Mouse (Mus musculus) liver, embryonic 16.5 days (tissue): ENCODE measurements around the gene Gm28048. TPM values are rescaled to one million over a fixed set of nuclear protein-coding genes. Genes with fewer than 3 reads are reported as not detected.

Source experiments
- ATAC-seq: fragments of 200-750 bp; cut with Nextera tagmentation; 2 replicates; pipeline ENCODE4 v1.8.0; 2017; ENCODE audit warnings: low read depth, mild to moderate bottlenecking, moderate number of reproducible peaks, moderate library complexity
- H3K27ac ChIP-seq: fragments of 300-500 bp; sonication (generic); 2 replicates; pipeline ENCODE4 v1.5.1; 2014; ENCODE audit warnings: mild to moderate bottlenecking, low read length
- H3K27me3 ChIP-seq: fragments of 300-500 bp; sonication (generic); 2 replicates; pipeline ENCODE4 v1.6.1; 2014; ENCODE audit warnings: low read depth, low read length, mixed read lengths; ENCODE audit not compliant: control insufficient read depth, insufficient read depth
- H3K36me3 ChIP-seq: fragments of 300-500 bp; sonication (generic); 2 replicates; pipeline ENCODE4 v1.6.1; 2014; ENCODE audit warnings: mild to moderate bottlenecking; ENCODE audit not compliant: control insufficient read depth, insufficient read depth
- H3K4me1 ChIP-seq: fragments of 300-500 bp; sonication (generic); 2 replicates; pipeline ENCODE4 v1.6.1; 2014; ENCODE audit warnings: low read depth, low read length, mixed read lengths; ENCODE audit not compliant: control insufficient read depth
- H3K4me2 ChIP-seq: fragments of 300-500 bp; sonication (generic); 2 replicates; pipeline ENCODE4 v1.6.1; 2014; ENCODE audit warnings: low read depth, low read length, mixed read lengths
- H3K4me3 ChIP-seq: fragments of 300-500 bp; sonication (generic); 2 replicates; pipeline ENCODE4 v1.5.1; 2014; ENCODE audit warnings: low read depth, mild to moderate bottlenecking, low read length
- H3K9ac ChIP-seq: fragments of 300-500 bp; sonication (generic); 2 replicates; pipeline ENCODE4 v1.6.1; 2014; ENCODE audit warnings: low read depth, low read length
- H3K9me3 ChIP-seq: fragments of 300-500 bp; sonication (generic); replicated peaks from 2 replicates; pipeline ENCODE4 v1.6.1; 2016; ENCODE audit warnings: low read length; ENCODE audit not compliant: control insufficient read depth
- WGBS: fragments of 180-500 bp; shearing (Covaris S2); extraction: QIAGEN DNeasy Blood & Tissue Kit; methylation state at CpG from one replicate; pipeline ENCODE4 v1.1.7; 2014; ENCODE audit not compliant: insufficient replicate concordance; 5-methylcytosine and 5-hydroxymethylcytosine counted together
- polyA plus RNA-seq: library from polyadenylated mRNA; unstranded; fragments of >200 nt; fragmentation: Nextera tagmentation; extraction: Ambion mirVana; gene quantifications from 2 replicates; pipeline ENCODE4 v1.2.1, GENCODE M21; 2015

Gm28048 gene
- polyA plus RNA-seq, 1 experiment from 2014 or later = 6.4 TPM

- Histone ChIP-seq H3K4me1 (peaks cover 21% of the 10 kb centered on the region), H3K27ac (no peak overlapping the region)
These were observed 2.7 kb downstream of the Gm28048 start for GRCm38 (mm10) chr11:22979221-22979620.

DNA sequence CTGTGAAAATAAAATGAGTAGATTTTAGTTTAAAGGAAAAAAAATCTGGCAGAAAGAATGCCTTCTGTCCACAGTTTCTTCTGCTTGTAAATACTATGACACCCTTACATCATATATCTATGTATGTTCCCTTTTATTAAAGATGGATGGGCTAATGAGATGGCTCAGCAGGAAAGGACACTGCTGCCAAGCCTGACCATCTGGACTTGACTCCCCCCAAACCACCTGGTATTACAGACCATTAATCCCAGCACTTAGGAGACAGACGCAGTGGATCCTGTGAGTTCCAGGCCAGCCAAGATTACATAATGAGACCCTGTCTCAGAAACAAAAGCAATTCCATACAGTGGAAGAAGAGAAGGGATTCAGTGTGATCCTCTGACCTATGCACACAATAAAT is 3.2 kb downstream of the Gm28048 start:
- Histone ChIP-seq H3K36me3 (peaks cover 7% of the 10 kb centered on the region), H3K27me3 (no peaks in the 10 kb centered on the region), H3K4me3 (no peak overlapping the region), H3K9ac (no peak overlapping the region), H3K9me3 (no peaks in the 10 kb centered on the region), H3K4me1 (peaks cover 21% of the 10 kb centered on the region), H3K27ac (no peak overlapping the region), H3K4me2 (no peak overlapping the region)
- WGBS = 73% methylated on average over 1 of the region's 1 CpGs
- no peak for ATAC-seq

More at GRCm38 (mm10) chr11:22979221-22979620, 2.7 kb downstream of the Gm28048 start:
- Histone ChIP-seq H3K27me3 (no peaks in the 10 kb centered on the region), H3K4me2 (no peak overlapping the region), H3K9ac (no peak overlapping the region), H3K4me3 (no peak overlapping the region), H3K9me3 (no peaks in the 10 kb centered on the region), H3K36me3 (peaks cover 7% of the 10 kb centered on the region)
- ATAC-seq = no peak
- WGBS = 60% methylated on average over 1 of the region's 1 CpGs

DNA sequence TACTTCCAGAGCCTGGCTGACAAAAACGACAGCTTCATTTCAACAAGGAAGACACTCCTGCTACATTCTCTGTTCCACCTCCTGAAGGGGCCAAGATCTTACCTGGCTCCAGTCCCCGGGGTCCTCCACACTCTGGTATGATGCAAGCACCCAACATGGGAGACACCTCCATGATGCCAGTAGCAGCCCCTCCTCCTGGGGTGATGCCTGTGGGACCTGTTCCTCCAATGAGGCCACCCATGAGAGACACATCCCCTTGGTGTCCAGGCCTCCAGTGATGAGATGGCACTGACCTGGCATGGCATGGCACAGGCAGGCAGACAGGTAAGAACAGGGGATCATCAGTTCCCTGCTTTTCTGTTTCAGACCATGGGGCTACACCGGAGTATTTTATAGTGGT is 3.7 kb downstream of the Gm28048 start:
- Histone ChIP-seq H3K36me3 (peaks cover 7% of the 10 kb centered on the region), H3K9me3 (no peaks in the 10 kb centered on the region), H3K4me3 (no peak overlapping the region), H3K4me1 (peaks cover 21% of the 10 kb centered on the region), H3K27ac (no peak overlapping the region), H3K4me2 (no peak overlapping the region), H3K9ac (no peak overlapping the region), H3K27me3 (no peaks in the 10 kb centered on the region)
- ATAC-seq = no peak
- WGBS = 78% methylated on average over 3 of the region's 3 CpGs

DNA sequence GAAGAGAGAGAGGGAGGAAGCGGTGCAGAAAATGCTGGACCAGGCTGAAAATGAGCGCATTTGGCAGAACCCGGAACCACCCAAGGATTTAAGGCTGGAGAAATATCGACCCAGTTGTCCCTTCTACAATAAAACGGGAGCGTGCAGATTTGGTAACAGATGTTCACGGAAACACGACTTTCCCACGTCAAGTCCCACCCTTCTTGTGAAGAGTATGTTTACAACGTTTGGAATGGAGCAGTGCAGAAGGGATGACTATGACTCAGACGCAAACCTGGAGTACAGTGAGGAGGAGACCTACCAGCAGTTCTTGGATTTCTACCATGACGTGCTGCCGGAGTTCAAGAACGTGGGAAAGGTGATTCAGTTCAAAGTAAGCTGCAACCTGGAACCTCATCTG is 8.3 kb downstream of the Gm28048 start:
- Histone ChIP-seq H3K9me3 (no peaks in the 10 kb centered on the region; the same call in 1 of the 2 replicates), H3K9ac (peak overlapping the region; percentile 55), H3K4me2 (peak overlapping the region; percentile 50), H3K4me1 (peaks cover 6% of the 10 kb centered on the region), H3K27ac (peak overlapping the region; percentile 84), H3K27me3 (no peaks in the 10 kb centered on the region), H3K36me3 (peaks cover 2% of the 10 kb centered on the region), H3K4me3 (peak overlapping the region; percentile 72)
- no peak for ATAC-seq
- WGBS = 44% methylated on average over 14 of the region's 14 CpGs

- Histone ChIP-seq H3K4me3 (peak overlapping the region; percentile 72), H3K9me3 (no peaks in the 10 kb centered on the region; the same call in 1 of the 2 replicates), H3K4me2 (peak overlapping the region; percentile 75), H3K36me3 (peaks cover 2% of the 10 kb centered on the region), H3K27me3 (no peaks in the 10 kb centered on the region), H3K27ac (peak overlapping the region; percentile 97), H3K9ac (peak overlapping the region; percentile 76), H3K4me1 (peaks cover 6% of the 10 kb centered on the region)
- 41% methylated on average over 43 of the region's 46 CpGs for WGBS
- ATAC-seq = peak; percentile 68
These were observed 9.0 kb downstream of the Gm28048 start for GRCm38 (mm10) chr11:22972746-22973526.

DNA sequence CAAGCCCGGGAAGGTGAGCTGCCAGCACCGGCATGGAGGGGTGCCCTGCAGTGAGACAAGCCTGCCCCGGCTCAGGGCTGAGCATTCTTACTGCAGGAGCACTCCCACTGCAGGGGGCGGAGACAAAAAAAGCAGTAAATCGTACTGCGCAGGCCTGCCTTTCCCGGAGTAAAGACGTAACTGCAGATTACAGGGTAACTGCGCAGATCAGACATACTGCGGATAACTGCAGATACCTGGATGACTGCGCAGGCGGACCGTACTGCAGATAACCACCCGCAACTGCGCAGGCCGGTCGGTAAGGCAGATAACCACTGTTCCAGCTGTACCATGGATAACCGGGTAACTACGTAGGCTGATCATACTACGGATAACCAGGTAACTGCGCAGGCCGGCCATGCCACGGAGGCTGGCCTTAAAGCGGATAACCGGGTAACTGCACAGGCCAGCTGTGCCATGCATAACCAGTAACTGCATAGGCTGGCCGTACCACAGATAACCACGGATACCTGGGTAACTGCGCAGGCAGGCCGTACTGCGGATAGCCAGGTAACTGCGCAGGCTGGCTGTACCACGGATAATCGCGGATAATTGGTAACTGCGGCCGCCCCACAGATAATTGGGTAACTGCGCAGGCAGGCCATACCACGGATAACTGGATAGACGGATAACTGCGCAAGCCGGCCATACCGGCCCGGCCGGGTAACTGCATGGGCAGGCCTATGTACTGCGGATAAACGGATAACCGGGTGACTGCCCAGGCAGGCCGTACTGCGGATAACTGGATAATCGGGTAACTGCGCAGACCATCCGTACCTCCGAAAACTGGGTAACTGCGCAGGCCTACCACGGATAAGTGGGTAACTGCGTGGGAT is 9.8 kb downstream of the Gm28048 start, which contains the start of gene Zrsr1:
TSS of gene Zrsr1 (plus strand) at position 171 of the 875 bp plus-strand sequence.
- peak within 1 kb of the TSS; percentile 97 for H3K27ac ChIP-seq
- peaks cover 3% of the 10 kb centered on the region for H3K36me3 ChIP-seq
- H3K4me3 ChIP-seq = peak within 1 kb of the TSS; percentile 72
- WGBS = 49% methylated on average over 56 of the region's 56 CpGs
- H3K9ac ChIP-seq = peak within 1 kb of the TSS; percentile 76
- H3K27me3 ChIP-seq = no peaks in the 10 kb centered on the region
- H3K4me1 ChIP-seq = peaks cover 6% of the 10 kb centered on the region
- H3K4me2 ChIP-seq = peak within 1 kb of the TSS; percentile 75
- no peaks in the 10 kb centered on the region; the same call in 1 of the 2 replicates for H3K9me3 ChIP-seq
- ATAC-seq = peak; percentile 88

- H3K27me3 ChIP-seq = no peaks in the 10 kb centered on the region
- 92% methylated on average over 1 of the region's 1 CpGs for WGBS
- H3K4me3 ChIP-seq = no peak overlapping the region
- H3K4me2 ChIP-seq = 0 out of 2 replicates have a peak overlapping the region, but pooled peaks have one; percentile 75
- H3K9me3 ChIP-seq = no peaks in the 10 kb centered on the region; the same call in 1 of the 2 replicates
- no peak overlapping the region; the same call in 1 of the 2 replicates for H3K27ac ChIP-seq
- no peak for ATAC-seq
- H3K36me3 ChIP-seq = peaks cover 5% of the 10 kb centered on the region
- peaks cover 3% of the 10 kb centered on the region for H3K4me1 ChIP-seq
- no peak overlapping the region for H3K9ac ChIP-seq
These were observed 11.3 kb downstream of the Gm28048 start for GRCm38 (mm10) chr11:22970546-22970945.

GRCm38 (mm10) chr11:22969486-22969885 is 12.4 kb downstream of the Gm28048 start:
- no peak overlapping the region for H3K4me2 ChIP-seq
- WGBS = 24% methylated on average over 6 of the region's 6 CpGs
- H3K4me1 ChIP-seq = peaks cover 3% of the 10 kb centered on the region
- no peaks in the 10 kb centered on the region for H3K27me3 ChIP-seq
- no peak overlapping the region for H3K27ac ChIP-seq
- no peak overlapping the region for H3K9ac ChIP-seq
- H3K9me3 ChIP-seq = no peaks in the 10 kb centered on the region; the same call in 1 of the 2 replicates
- H3K4me3 ChIP-seq = no peak overlapping the region
- H3K36me3 ChIP-seq = peaks cover 5% of the 10 kb centered on the region
- ATAC-seq = no peak
